Mouse (Mus musculus) kidney, postnatal 4 days (tissue): ENCODE results near the gene Myh7.
"Not testable (repeated sequence)": the region's sequence is repeated elsewhere in the genome, so short reads cannot be mapped to it uniquely, and the experiment has no call there.

Source experiments
- DNase-seq, 2 experiments: peaks; one replicate each; pipeline ENCODE4 v3.0.0; 2021; ENCODE audit warnings: mixed read lengths in 2 of 2

Gene Myh7

DNA sequence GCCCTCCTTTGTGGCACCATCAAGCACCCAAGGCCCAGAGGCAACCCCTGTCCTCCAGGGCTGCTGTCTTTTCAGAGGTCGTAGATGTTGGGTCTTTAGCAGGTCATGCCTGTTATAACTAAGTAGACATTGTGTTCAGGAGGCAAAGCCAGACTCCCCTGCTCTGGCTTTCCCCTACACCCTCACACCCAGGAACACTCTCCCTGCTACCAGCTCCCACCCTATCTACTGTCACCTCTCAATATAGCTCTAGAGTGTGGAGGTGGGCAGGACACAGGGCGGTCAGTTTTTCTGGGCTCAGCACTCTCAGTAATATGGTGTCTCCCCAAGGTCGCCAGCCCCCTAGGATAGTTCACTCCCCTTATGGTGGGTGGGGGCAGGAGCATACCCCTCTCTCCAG is 26.6 kb downstream of the Myh7 start:
- DNase-seq: no peak

DNA sequence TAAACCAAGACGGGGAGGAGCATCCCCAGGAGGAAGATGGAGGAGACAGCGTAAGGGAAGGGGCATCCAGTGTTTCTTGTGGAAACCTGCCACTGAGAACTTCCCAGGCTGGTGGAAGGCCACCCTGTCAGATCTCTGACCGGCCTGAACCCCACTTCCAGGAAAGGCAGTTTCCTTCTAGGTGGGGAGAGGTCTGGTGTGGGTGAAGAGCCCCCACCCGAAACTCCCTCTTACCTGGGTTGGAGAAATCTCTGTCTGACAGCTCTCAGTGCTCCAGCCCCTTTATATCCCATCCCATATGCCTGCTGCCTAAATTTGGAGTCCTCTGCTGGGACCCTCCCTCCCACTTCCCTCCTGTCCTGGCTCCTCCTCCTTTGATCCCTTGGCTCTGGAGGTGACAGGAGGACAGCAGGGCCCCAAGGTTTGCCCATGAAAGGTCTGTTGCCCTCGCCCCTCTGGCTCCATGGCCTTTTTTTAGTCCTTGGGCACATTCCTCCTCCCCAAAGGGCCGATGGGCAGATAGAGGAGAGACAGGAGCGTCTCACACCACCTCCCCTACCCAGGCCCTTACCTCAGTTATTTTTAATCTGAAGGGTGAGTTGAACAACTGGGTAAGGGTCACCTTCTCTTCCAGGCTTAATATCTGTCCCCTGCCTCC is 28.0 kb downstream of the Myh7 start, which contains the start of gene Myh6:
Gene Myh6 (minus strand): TSS at position 608 of the 658 bp plus-strand sequence.
- DNase-seq: no peak

GRCm38 (mm10) chr14:54965631-54966030 is 28.8 kb downstream of the Myh7 start:
- DNase-seq: no peak

GRCm38 (mm10) chr14:54965044-54965443 is 29.4 kb downstream of the Myh7 start:
- no peak for DNase-seq

- DNase-seq: no peak
Measured at GRCm38 (mm10) chr14:54963727-54964126, 30.7 kb downstream of the Myh7 start.

DNA sequence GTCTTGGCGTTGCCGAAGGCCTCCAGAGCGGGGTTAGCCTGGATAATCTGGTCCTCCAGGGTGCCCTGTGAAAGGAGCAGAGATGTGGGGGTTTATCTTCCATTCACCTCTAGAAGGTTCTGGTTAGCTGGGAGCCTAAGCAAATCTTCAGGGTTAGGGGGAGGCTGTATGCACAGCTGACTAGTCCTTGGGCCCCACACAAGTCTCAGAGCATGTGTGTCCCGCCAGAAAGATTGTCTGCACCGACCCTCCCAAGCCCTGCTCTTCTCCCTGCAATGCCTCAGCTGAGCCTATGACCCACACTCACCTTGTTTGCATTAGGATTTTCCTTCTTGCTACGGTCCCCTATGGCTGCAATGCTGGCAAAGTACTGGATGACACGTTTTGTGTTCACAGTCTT is 31.7 kb downstream of the Myh7 start:
- DNase-seq: no peak

DNA sequence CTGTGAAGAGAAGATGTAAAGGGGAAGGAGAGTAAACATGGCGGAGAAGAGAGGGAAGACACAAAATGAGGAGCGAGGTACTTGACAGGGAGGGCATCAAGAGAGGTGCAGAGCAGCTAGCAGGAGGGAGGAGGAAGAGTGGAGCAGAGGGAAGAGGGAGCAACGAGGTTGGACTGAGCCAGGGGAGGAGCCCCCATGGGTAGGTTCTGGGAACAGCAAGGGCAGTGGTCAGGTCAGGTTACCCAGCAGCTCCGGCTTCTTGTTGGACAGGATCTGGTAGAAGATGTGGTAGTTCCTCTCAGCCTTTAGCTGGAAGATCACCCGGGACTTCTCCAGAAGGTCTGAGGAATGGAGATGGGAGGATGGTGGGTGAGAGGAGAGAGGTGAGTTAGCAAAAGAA is 32.9 kb downstream of the Myh7 start:
- no peak for DNase-seq

DNA sequence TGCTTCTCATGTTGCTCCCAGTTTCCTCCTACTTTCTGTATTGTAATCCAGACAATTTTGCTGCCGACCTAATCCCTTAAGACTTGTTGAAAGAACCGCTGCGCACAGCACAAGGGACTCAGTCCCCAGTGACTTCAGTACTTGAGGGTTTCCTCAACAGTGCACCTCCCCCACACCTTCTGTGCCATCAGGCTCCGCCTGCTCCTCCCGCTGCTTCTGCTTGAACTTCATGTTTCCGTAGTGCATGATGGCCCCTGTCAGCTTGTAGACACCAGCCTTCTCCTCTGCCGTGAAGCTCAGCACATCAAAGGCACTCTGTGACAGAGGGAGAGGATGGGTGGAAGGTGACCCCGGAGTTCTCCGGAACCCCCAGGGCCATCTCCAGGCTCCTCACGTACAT is 33.7 kb downstream of the Myh7 start:
- no peak for DNase-seq

- DNase-seq: not testable (repeated sequence)
Measured at GRCm38 (mm10) chr14:54959853-54960613, 34.4 kb downstream of the Myh7 start.

- DNase-seq: no peak
Measured at GRCm38 (mm10) chr14:54959197-54959596, 35.2 kb downstream of the Myh7 start.

- no peak for DNase-seq
Measured at GRCm38 (mm10) chr14:54958503-54958902, 35.9 kb downstream of the Myh7 start.

- DNase-seq: no peak
Measured at GRCm38 (mm10) chr14:54956533-54956932, 37.9 kb downstream of the Myh7 start.

GRCm38 (mm10) chr14:54955481-54955880 is 38.9 kb downstream of the Myh7 start:
- DNase-seq: no peak

DNA sequence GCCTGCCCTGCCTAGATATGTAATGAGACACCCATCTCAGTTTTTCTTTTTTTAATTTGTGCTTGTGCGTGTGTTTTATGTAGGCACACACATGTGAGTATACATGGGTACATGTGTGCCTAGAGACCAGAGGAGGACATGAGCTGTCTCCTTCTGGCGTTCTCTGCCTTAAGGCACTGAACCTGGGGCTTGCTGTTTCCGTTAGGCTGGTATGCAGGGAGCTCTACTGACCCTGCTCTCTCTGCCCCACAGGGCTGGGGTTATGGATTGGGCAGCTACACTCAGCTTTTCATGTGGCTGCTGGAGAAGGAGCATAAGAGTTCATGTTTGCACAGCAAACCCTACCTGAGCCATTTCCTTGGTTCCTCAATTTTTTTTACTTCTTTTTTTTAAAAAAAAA is 40.0 kb downstream of the Myh7 start:
- DNase-seq: no peak

DNA sequence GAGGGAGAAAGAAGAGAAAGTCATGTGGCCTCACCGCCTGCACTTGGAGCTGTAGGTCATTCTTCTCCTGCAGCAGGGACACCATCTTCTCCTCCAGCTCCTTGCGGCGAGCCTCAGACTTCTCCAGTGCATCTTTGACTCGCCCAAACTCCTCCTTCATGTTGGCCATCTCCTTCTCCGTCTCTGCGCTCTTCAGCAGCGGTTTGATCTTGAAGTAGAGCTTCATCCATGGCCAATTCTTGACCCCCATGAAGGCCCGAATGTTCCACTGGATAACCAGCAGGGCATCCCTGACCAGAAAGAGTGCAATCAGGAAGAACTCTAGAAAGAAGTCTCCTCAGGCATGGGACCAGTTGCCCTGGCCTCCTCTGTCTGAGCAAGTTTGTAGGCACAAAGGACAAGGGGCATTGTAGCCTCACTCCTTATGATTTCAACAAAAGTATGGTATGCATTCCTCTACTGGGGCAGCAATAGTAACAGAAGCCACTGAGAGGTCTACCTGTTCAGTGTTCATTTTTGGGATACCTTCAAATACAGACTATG is 40.7 kb downstream of the Myh7 start:
- no peak for DNase-seq

GRCm38 (mm10) chr14:54951587-54951986 is 42.8 kb downstream of the Myh7 start:
- no peak for DNase-seq

- no peak for DNase-seq
Measured at GRCm38 (mm10) chr14:54950493-54950892, 43.9 kb downstream of the Myh7 start.

DNA sequence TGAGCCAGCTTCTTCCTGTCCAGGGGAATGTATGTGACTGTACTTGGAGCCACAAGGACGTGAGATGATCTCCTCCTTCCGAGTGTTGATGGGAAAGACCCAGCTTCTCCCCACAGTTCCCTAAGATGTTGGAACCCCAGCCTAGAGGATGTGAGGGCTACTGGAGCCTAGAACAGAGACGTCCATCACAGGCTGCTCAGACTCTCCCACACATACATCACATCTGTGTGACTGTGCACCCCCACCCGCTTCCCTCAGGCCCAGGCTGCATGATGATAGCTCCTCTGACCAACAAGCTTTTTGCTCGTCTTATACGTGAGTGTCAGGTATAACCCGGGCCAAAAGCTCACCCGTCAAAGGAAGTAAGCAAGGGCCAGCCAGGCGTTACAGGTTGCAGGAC is 45.6 kb downstream of the Myh7 start:
- DNase-seq: no peak

DNA sequence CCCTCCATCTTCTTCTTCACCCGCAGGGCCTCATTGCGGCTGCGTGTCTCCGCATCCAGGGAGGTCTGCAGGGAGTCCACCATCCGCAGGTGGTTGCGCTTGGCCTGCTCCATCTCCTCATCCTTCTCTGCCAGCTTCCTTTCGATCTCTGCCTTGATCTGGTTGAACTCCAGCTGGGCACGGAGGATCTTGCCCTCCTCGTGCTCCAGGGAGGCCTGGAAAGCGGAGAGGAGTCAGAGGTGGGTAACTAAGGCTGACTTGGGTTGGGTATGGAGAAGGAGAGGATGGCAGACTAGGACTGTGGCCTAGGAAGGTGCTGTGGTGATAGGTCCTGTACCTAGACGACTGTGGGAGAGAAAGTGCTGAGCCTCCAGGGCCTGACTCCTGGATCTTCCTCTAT is 47.4 kb downstream of the Myh7 start:
- not testable (repeated sequence) for DNase-seq

DNA sequence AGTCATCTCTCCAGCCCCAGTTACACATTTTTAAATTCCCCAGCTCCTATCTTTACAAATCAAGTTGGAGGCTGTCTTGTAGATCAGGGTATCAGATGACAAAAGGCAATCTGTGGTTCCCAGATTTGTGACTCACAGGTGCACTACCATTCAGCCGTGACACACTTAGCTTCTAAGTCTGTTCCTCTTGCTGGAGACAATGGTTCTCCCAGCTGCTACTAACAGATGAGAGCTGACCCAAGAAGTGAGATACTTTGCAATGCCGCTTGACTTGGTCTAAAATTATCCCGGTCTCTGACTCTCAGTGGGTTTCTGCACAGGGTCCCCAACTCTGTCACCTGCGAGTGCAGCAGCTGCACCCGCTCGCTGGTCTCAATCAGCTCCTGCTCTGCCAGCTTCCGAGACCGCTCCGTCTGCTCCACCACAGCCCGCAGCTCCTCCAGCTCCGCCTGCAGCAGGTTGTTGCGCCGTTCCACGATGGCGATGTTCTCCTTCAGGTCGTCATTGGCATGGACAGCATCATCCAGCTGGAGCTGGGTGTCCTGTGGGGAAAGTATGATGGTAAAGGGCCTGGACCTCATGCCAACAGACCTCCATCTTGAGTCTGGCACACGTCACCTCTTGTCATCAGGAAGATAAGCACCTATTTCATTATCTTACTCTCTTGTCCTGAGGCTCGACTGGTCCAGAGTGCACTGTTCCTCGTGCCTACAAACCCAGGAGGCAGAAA is 48.3 kb downstream of the Myh7 start:
- no peak for DNase-seq

DNA sequence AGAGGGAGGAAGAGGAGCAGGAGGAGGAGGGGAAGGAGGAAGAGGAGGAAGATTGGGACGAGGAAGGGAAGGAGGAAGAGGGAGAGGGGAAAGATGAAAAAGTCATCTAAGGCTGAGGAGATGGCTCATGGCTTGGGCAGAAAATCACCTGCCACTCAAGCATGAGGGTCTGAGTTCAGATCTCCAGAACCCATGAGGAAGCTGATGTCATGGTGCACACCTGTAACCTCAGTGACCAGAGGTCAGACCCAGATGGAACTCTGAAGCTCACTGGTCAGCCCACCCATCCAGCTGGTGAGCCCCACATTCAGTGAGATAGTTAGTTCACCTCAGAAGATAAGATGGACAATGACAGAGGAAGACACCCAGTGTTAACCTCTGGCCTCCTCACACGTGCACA is 49.5 kb downstream of the Myh7 start:
- no peak for DNase-seq

DNA sequence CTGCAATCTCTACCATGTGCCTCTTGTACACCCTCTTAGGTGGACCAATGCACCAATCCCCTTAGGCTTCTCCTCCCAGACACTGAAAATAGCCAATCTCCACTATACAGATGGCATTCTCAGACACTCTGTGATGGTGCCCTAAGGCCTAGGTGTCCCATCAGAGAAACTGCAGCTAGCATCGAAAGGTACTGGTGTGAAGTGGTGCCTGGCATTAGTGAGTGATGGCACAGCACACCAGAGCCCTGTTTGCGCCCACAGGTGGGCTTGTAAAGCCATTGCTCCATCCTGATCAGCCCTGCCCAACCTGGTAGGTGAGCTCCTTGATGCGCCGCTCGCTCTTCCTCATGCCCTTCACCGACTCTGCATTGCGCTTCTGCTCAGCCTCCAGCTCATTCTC is 50.5 kb downstream of the Myh7 start:
- DNase-seq: no peak

GRCm38 (mm10) chr14:54942479-54942878 is 51.9 kb downstream of the Myh7 start:
- no peak for DNase-seq
